Mouse (Mus musculus) neural tube, embryonic 15.5 days (tissue): ENCODE measurements at regions not wholly inside any gene's neighbourhood (a gene's known extent, or its start where the extent isn't known, plus 50 kb on each side); places are given as distances from the start of the nearest gene placed in this dataset.
A peak's percentile ranks its signal among the peaks of the same experiment; 100 is the strongest.

Source experiments
- ATAC-seq: fragments of 200-750 bp; cut with Nextera tagmentation; 2 replicates; pipeline ENCODE4 v1.8.0; 2017; ENCODE audit warnings: mild to moderate bottlenecking, moderate TSS enrichment, moderate library complexity; ENCODE audit not compliant: low FRiP score
- H3K27ac ChIP-seq: fragments of 300-500 bp; sonication (generic); replicated peaks from 2 replicates; pipeline ENCODE4 v1.5.1; 2015; ENCODE audit warnings: mild to moderate bottlenecking, inconsistent platforms
- H3K27me3 ChIP-seq: fragments of 300-500 bp; sonication (generic); replicated peaks from 2 replicates; pipeline ENCODE4 v1.6.1; 2015; ENCODE audit warnings: inconsistent platforms
- H3K36me3 ChIP-seq: fragments of 300-500 bp; sonication (generic); 2 replicates; pipeline ENCODE4 v1.6.1; 2015; ENCODE audit warnings: inconsistent platforms
- H3K4me1 ChIP-seq: fragments of 300-500 bp; sonication (generic); 2 replicates; pipeline ENCODE4 v1.6.1; 2015; ENCODE audit warnings: inconsistent platforms
- H3K4me2 ChIP-seq: fragments of 300-500 bp; sonication (generic); 2 replicates; pipeline ENCODE4 v1.6.1; 2015; ENCODE audit warnings: inconsistent platforms, mild to moderate bottlenecking, moderate library complexity
- H3K4me3 ChIP-seq: fragments of 300-500 bp; sonication (generic); replicated peaks from 2 replicates; pipeline ENCODE4 v1.5.1; 2015; ENCODE audit warnings: mild to moderate bottlenecking, inconsistent platforms
- H3K9ac ChIP-seq: fragments of 300-500 bp; sonication (generic); replicated peaks from 2 replicates; pipeline ENCODE4 v1.6.1; 2015; ENCODE audit warnings: mild to moderate bottlenecking, inconsistent platforms
- H3K9me3 ChIP-seq: fragments of 300-500 bp; sonication (generic); replicated peaks from 2 replicates; pipeline ENCODE4 v1.6.1; 2016; ENCODE audit warnings: inconsistent platforms
- WGBS: fragments of 180-500 bp; shearing (Covaris S2); methylation state at CpG from one replicate; pipeline ENCODE4 v1.1.7; 2015; ENCODE audit warnings: mixed read lengths; 5-methylcytosine and 5-hydroxymethylcytosine counted together

DNA sequence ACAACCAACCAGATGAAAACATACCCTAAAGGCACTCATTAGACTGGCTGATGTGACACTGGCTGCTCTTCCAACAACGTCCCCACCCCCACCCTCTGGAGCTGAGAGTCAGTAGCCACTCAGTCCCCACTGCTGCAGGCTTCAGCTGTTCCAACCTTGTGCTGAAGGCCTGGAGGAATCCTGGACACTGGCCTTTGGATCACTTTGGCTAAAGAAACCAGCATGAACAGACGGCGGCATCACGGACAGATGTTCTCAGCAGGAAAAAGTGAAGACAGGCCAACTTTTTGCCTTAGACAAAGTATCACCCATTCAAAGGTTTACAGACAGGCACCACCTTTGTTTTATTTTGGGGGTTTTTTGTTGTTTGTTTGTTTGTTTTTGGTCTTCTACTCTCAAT is 125.8 kb upstream of the Mgat5 start:
- ATAC-seq, result no peak
- H3K27me3 ChIP-seq, result no peaks in the 10 kb centered on the region
- H3K9ac ChIP-seq, result no peak overlapping the region
- H3K36me3 ChIP-seq, result no peaks in the 10 kb centered on the region
- H3K27ac ChIP-seq, result no peak overlapping the region
- H3K4me1 ChIP-seq, result no peaks in the 10 kb centered on the region
- H3K4me3 ChIP-seq, result no peak overlapping the region
- H3K9me3 ChIP-seq, result no peaks in the 10 kb centered on the region
- no peak overlapping the region for H3K4me2 ChIP-seq
- WGBS, result 81% methylated on average over 4 of the region's 4 CpGs

- Histone ChIP-seq H3K4me3 (no peak overlapping the region), H3K27me3 (no peaks in the 10 kb centered on the region), H3K9ac (no peak overlapping the region), H3K4me1 (no peaks in the 10 kb centered on the region), H3K9me3 (no peaks in the 10 kb centered on the region), H3K36me3 (no peaks in the 10 kb centered on the region), H3K4me2 (no peak overlapping the region), H3K27ac (no peak overlapping the region)
- ATAC-seq, result no peak
- WGBS, result 86% methylated on average over 2 of the region's 2 CpGs
Measured at GRCm38 (mm10) chr1:127062430-127062829, 142.4 kb upstream of the Mgat5 start.

DNA sequence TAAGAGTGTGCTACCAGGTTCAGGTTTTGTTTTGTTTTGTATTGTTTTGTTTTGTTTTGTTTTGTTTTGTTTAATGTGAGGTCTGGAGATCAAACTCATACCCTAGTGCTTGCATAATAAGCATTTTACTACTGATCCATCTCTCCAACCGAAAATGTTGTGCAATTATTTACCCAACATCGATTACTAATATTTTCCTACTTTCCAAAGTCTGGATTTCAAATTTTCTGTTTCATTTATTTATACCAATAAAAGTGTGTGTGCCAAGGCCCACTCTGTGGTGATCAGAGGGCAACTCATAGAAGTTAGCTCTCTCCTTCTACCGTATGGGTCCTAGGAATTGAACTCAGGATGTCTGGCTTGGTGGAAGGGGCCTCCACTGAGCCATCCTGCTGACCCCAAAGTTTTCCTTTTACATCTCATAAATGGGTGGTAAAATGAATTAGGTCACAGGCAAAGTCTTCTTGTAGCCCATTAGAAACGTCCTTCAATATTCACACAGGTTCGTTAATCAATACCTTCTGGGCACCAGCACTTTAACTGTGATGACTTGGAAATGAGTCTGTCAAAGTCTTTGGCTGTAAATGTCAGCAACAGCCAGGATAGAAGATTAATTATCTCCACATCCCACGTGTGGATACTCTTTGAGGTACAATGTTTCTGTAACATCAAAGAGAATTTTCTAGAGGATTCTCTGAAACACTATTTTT is 158.9 kb upstream of the Mgat5 start:
- H3K27ac ChIP-seq, result no peak overlapping the region
- no peaks in the 10 kb centered on the region for H3K36me3 ChIP-seq
- H3K4me1 ChIP-seq, result no peaks in the 10 kb centered on the region
- no peaks in the 10 kb centered on the region for H3K9me3 ChIP-seq
- no peak for ATAC-seq
- H3K4me3 ChIP-seq, result no peak overlapping the region
- WGBS, result 73% methylated on average over 6 of the region's 6 CpGs
- no peaks in the 10 kb centered on the region for H3K27me3 ChIP-seq
- H3K9ac ChIP-seq, result no peak overlapping the region
- H3K4me2 ChIP-seq, result no peak overlapping the region

DNA sequence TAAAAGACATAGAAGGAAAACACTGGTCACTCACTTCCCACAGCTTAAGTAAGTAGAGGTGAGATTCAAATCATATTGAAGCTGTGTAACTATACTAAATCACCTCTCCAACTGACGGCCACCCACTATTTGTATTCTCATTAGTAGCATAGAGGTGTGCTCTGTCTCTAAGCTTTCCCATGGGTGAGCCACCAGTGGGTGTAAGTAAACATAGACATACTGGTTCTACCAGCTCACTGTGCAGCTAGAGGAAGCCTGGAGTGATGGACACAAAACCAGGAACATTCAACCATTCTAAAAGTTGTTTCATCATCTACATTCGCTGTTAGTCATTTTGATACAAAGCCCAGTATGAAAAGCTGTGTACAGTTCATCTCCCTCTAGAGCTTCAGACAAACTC is 170.1 kb upstream of the Mgat5 start:
- no peak for ATAC-seq
- no peaks in the 10 kb centered on the region for H3K27me3 ChIP-seq
- no peaks in the 10 kb centered on the region for H3K4me1 ChIP-seq
- no peaks in the 10 kb centered on the region for H3K9me3 ChIP-seq
- H3K27ac ChIP-seq, result no peak overlapping the region
- no peaks in the 10 kb centered on the region for H3K36me3 ChIP-seq
- no peak overlapping the region for H3K4me3 ChIP-seq
- WGBS, result 90% methylated on average over 2 of the region's 2 CpGs
- no peak overlapping the region for H3K4me2 ChIP-seq
- H3K9ac ChIP-seq, result no peak overlapping the region

DNA sequence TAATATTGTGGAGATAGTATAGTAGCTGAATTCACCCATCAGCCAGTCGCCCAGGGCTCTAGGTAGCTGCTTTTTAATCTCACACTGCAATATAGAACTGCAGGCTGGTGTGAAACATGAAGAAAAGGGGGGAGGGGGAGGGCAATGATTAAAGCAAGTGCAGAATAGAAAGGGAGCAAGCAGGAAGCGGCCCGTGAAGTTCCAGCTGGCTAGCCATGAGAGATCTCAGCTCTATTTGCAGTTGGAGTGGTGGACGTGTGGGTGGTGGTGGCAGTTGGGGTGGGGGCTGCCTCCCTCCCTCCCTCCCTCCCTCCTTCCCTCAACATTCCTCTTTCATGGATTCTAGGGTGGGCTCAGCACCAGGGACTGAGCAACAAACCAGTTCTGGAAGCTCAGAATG is 173.3 kb upstream of the Mgat5 start:
- Histone ChIP-seq H3K27ac (no peak overlapping the region), H3K36me3 (no peaks in the 10 kb centered on the region), H3K9ac (no peak overlapping the region), H3K9me3 (no peaks in the 10 kb centered on the region), H3K4me3 (no peak overlapping the region), H3K27me3 (no peaks in the 10 kb centered on the region), H3K4me2 (no peak overlapping the region), H3K4me1 (no peaks in the 10 kb centered on the region)
- ATAC-seq, result no peak
- WGBS, result 31% methylated on average over 4 of the region's 4 CpGs

- Histone ChIP-seq H3K4me3 (no peak overlapping the region), H3K4me2 (no peak overlapping the region), H3K27ac (no peak overlapping the region), H3K9me3 (no peaks in the 10 kb centered on the region), H3K36me3 (no peaks in the 10 kb centered on the region), H3K27me3 (no peaks in the 10 kb centered on the region), H3K9ac (no peak overlapping the region), H3K4me1 (no peaks in the 10 kb centered on the region)
- no peak for ATAC-seq
- WGBS, result 96% methylated on average over 1 of the region's 1 CpGs
Measured at GRCm38 (mm10) chr1:127028872-127029497, 175.8 kb upstream of the Mgat5 start.

DNA sequence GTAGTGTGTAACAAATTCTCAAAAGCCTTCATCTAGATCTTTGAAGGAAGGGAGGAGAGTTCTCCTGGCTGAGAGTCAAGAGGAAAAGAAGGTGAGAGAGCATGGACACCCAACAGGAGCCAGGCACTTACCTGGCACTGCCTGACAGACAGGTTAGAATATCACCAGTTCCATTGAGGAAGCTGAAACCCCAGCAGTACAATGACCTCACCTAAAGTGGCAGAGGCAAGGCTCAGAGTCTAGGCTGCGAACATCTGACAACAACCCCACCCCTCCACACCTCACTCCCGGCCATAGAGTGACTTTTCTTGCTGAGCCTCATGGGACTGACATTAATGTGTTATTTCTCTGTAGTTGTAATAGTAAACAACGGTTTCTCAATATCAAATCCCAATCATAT is 181.7 kb upstream of the Mgat5 start:
- Histone ChIP-seq H3K27ac (no peak overlapping the region), H3K4me3 (no peak overlapping the region), H3K4me1 (no peaks in the 10 kb centered on the region), H3K9me3 (no peaks in the 10 kb centered on the region), H3K9ac (no peak overlapping the region), H3K36me3 (no peaks in the 10 kb centered on the region), H3K4me2 (no peak overlapping the region), H3K27me3 (no peaks in the 10 kb centered on the region)
- ATAC-seq, result no peak
- WGBS, result 83% methylated on average over 3 of the region's 3 CpGs

DNA sequence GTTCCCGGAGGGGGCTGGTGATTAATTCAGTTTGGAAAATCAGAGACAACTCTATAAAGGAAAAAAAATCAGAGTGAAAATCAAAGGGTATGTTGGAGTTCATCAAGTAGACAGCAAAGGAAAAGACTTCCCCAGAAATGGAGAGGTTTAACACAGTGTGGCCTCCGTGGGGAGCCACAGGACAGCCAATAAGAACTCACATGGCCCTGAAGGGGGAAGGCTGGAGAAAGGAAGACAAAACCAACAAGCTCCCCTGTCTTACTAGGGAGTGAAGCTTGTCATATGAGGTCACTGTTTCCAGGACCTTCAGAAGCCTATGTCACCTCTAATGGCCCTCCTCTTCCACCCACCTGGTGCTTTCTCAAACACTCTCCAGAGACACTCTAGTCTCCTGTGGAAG is 187.1 kb upstream of the Nckap5 start:
- Histone ChIP-seq H3K4me2 (no peak overlapping the region), H3K9me3 (no peaks in the 10 kb centered on the region), H3K27ac (no peak overlapping the region), H3K9ac (no peak overlapping the region), H3K27me3 (no peaks in the 10 kb centered on the region), H3K36me3 (no peaks in the 10 kb centered on the region), H3K4me1 (peaks cover 18% of the 10 kb centered on the region), H3K4me3 (no peak overlapping the region)
- 75% methylated on average over 2 of the region's 2 CpGs for WGBS
- no peak for ATAC-seq

- peaks cover 18% of the 10 kb centered on the region for H3K4me1 ChIP-seq
- ATAC-seq, result no peak
- H3K27ac ChIP-seq, result no peak overlapping the region
- WGBS, result 50% methylated on average over 4 of the region's 4 CpGs
- no peaks in the 10 kb centered on the region for H3K36me3 ChIP-seq
- no peaks in the 10 kb centered on the region for H3K9me3 ChIP-seq
- H3K9ac ChIP-seq, result no peak overlapping the region
- no peaks in the 10 kb centered on the region for H3K27me3 ChIP-seq
- H3K4me2 ChIP-seq, result no peak overlapping the region
- H3K4me3 ChIP-seq, result no peak overlapping the region
Measured at GRCm38 (mm10) chr1:127015894-127016245, 185.3 kb upstream of the Nckap5 start.

GRCm38 (mm10) chr1:127015042-127015893 is 184.7 kb upstream of the Nckap5 start:
- H3K27me3 ChIP-seq, result no peaks in the 10 kb centered on the region
- peaks cover 18% of the 10 kb centered on the region for H3K4me1 ChIP-seq
- no peaks in the 10 kb centered on the region for H3K36me3 ChIP-seq
- H3K27ac ChIP-seq, result no peak overlapping the region
- H3K9me3 ChIP-seq, result no peaks in the 10 kb centered on the region
- peak; percentile 73 for ATAC-seq
- H3K4me3 ChIP-seq, result no peak overlapping the region
- H3K9ac ChIP-seq, result no peak overlapping the region
- H3K4me2 ChIP-seq, result no peak overlapping the region
- WGBS, result 18% methylated on average over 8 of the region's 8 CpGs

GRCm38 (mm10) chr1:127011901-127012300 is 181.3 kb upstream of the Nckap5 start:
- Histone ChIP-seq H3K36me3 (no peaks in the 10 kb centered on the region), H3K27ac (no peak overlapping the region), H3K27me3 (no peaks in the 10 kb centered on the region), H3K9me3 (no peaks in the 10 kb centered on the region), H3K4me1 (peaks cover 18% of the 10 kb centered on the region), H3K9ac (no peak overlapping the region), H3K4me2 (no peak overlapping the region), H3K4me3 (no peak overlapping the region)
- WGBS, result 71% methylated on average over 6 of the region's 6 CpGs
- no peak for ATAC-seq

- Histone ChIP-seq H3K36me3 (no peaks in the 10 kb centered on the region), H3K27ac (no peak overlapping the region), H3K4me2 (no peak overlapping the region), H3K4me1 (peaks cover 4% of the 10 kb centered on the region), H3K4me3 (no peak overlapping the region), H3K27me3 (no peaks in the 10 kb centered on the region), H3K9me3 (no peaks in the 10 kb centered on the region), H3K9ac (no peak overlapping the region)
- WGBS, result 78% methylated on average over 4 of the region's 4 CpGs
- no peak for ATAC-seq
Measured at GRCm38 (mm10) chr1:127009699-127010098, 179.1 kb upstream of the Nckap5 start.
